Mouse (Mus musculus) brown adipose tissue, adult 24 weeks (tissue): ENCODE results near the gene Lfng. TPM values are rescaled to one million over a fixed set of nuclear protein-coding genes. Genes with fewer than 3 reads are reported as not detected.

Source experiments
- H3K27ac ChIP-seq: fragments of 200-500 bp; replicated peaks from 2 replicates; pipeline ENCODE4 v1.5.1; 2012; ENCODE audit warnings: low read depth, mild to moderate bottlenecking, low read length
- H3K4me1 ChIP-seq: fragments of 200-500 bp; 2 replicates; pipeline ENCODE4 v1.6.1; 2012; ENCODE audit warnings: low read length, mixed read lengths; ENCODE audit not compliant: control insufficient read depth, insufficient read depth, insufficient read length
- H3K4me3 ChIP-seq: fragments of 200-500 bp; 2 replicates; pipeline ENCODE4 v1.5.1; 2012; ENCODE audit warnings: low read depth, mild to moderate bottlenecking, low read length, moderate library complexity; ENCODE audit not compliant: insufficient read depth
- polyA plus RNA-seq: library from polyadenylated mRNA; stranded (reverse); fragments of >200 nt; gene quantifications from 2 replicates; pipeline ENCODE4 v1.2.4, GENCODE M21; 2012; ENCODE audit not compliant: missing spikeins, insufficient read depth, insufficient read length

The Lfng gene
- polyA plus RNA-seq, 1 experiment, result 4.6 TPM

GRCm38 (mm10) chr5:140617714-140618113 lies 10.6 kb downstream of the Lfng start:
- no peak overlapping the region for H3K4me3 ChIP-seq
- H3K27ac ChIP-seq, result peak overlapping the region; percentile 90; the same call in 1 of the 2 replicates
- H3K4me1 ChIP-seq, result peaks cover 4% of the 10 kb centered on the region

DNA sequence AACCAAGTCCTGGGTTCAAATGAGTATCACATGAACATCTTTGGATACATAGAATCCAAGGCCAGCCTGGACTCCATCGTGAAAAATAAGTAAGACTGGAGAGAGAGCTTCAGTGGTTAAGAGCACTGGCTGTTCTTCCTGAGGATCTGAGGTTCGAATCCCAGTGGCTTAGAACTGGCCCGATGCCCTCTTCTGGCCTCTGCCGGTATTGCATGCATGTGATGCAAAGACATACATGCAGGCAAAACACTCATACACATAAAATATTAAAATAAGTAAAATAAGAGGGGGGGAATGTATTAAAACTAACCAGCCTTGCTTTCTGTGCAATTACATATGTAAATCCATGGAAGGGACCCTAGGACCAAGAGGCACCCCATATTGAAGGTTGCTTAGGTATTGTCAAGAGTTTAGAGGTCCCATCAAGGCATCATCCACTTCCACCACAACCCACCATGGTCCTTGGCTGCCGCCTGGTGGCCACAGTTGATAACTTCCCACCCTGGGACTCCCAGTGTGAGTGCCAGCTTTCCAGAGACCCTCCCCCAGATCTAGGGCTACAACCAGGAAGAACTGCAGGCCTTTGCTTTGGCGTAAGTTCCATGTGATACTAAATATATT lies 12.1 kb downstream of the Lfng start:
- no peak overlapping the region for H3K27ac ChIP-seq
- H3K4me3 ChIP-seq, result no peak overlapping the region
- H3K4me1 ChIP-seq, result peaks cover 4% of the 10 kb centered on the region

DNA sequence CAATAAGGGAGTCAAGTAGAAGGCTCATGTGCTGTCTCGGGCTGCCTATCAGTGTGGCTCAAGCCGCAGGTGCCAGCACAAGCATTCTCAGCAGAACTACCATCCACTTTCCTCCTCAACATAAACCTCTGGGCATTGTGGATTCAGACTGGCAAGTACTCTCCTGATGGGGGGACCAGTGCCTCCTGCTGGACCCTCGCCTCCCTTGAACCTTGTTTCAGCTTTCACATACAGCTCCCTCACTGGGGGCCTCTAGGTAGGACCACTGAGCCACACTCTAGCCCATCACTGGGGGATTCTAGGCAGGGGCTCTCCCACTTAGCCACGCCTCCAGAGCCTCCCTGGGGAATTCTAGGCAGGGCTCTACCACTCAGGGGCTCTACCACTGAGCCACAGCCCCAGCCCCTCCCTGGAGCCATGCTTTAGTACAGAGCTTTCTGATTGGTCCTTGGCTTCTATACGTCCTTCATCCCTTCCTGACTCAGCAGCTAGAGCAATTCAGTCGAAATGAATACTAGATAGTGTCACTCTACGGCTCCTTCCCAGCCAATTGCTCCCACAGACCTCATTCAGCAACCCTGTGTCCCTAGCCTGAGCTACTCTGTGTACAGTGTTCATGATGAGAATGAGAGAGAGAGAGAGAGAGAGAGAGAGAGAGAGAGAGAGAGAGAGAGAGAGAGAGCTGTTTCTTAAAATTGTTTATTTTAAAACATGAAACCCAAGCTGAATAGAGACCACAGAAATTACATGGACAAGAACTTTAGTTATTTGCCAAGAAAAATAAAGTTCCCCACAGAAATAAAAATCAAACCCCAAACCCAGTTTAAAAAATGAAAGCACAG lies 13.0 kb downstream of the Lfng start:
- Histone ChIP-seq H3K4me3 (no peak overlapping the region), H3K27ac (no peak overlapping the region), H3K4me1 (peaks cover 4% of the 10 kb centered on the region)

- no peak overlapping the region for H3K4me3 ChIP-seq
- no peak overlapping the region for H3K27ac ChIP-seq
These were observed 14.0 kb downstream of the Lfng start for GRCm38 (mm10) chr5:140621092-140621491.

GRCm38 (mm10) chr5:140621517-140621916 lies 14.4 kb downstream of the Lfng start:
- no peak overlapping the region for H3K27ac ChIP-seq
- no peak overlapping the region for H3K4me3 ChIP-seq
- H3K4me1 ChIP-seq, result peaks cover 1% of the 10 kb centered on the region

More at GRCm38 (mm10) chr5:140621092-140621491, 14.0 kb downstream of the Lfng start:
- peaks cover 4% of the 10 kb centered on the region for H3K4me1 ChIP-seq

DNA sequence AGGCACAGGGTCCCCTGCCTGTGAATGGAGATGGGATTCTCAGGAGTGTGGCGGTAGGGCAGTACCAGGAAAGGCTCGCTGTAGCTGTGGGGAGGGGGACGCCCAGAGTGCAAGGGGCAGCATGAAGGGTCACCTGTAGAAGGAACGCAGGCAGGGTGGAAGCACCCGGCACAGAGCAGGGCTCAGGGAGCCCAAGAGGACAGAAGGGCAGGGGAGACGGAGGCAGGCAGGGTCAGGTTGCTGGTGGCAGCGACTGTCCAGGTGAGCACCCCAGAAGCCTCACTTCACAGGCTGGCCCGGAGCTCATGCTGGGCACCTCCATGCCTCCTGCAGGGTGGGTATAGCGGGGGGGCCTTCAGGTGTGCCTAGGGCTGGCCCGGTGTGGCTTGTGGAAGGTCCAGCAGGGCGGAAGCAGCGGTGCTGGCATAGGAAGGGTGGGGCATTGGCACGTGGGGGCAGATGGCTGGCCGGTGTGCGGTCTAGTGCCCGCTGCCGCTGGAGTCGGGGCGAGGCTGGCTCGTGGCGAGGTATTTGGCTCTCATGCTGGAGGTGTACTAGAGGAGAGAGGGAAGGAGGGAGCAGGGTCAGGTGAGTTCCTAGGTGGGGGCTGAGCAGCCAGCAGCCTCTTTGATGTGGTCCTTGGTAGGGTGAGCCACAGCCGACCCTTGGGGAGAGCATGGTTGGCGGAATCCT lies 16.0 kb downstream of the Lfng start:
- H3K4me3 ChIP-seq, result no peak overlapping the region
- H3K27ac ChIP-seq, result no peak overlapping the region
- no peaks in the 10 kb centered on the region for H3K4me1 ChIP-seq

- no peak overlapping the region for H3K27ac ChIP-seq
- H3K4me1 ChIP-seq, result no peaks in the 10 kb centered on the region
- H3K4me3 ChIP-seq, result no peak overlapping the region
These were observed 16.7 kb downstream of the Lfng start for GRCm38 (mm10) chr5:140623791-140624190.

GRCm38 (mm10) chr5:140624238-140624637 lies 17.1 kb downstream of the Lfng start:
- H3K4me3 ChIP-seq, result no peak overlapping the region
- H3K4me1 ChIP-seq, result no peaks in the 10 kb centered on the region
- no peak overlapping the region for H3K27ac ChIP-seq

GRCm38 (mm10) chr5:140624961-140625360 lies 17.8 kb downstream of the Lfng start:
- Histone ChIP-seq H3K27ac (no peak overlapping the region), H3K4me3 (no peak overlapping the region), H3K4me1 (no peaks in the 10 kb centered on the region)

DNA sequence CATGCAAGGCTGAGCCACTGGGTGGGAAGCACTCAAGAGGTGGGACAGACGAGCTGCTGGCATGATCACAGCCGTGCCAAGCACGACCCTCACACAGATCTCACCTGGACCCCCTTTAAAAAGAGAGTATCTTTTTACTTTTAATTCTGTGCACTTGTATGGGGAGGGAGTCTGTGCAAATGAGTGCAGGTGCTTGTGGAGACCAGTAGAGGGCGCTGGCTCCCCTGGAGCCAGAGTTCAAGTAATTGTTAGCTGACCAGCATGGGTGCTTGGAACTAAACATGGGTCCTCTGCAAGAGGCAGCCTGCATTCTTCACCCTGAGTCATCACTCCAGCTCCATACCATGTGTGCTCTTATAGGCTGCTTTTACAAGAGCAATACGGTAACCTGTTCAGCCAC lies 20.5 kb downstream of the Lfng start:
- no peaks in the 10 kb centered on the region for H3K4me1 ChIP-seq
- no peak overlapping the region for H3K27ac ChIP-seq
- H3K4me3 ChIP-seq, result no peak overlapping the region

- Histone ChIP-seq H3K4me1 (no peaks in the 10 kb centered on the region), H3K4me3 (no peak overlapping the region), H3K27ac (no peak overlapping the region)
These were observed 21.9 kb downstream of the Lfng start for GRCm38 (mm10) chr5:140628995-140629394.

- Histone ChIP-seq H3K4me1 (peaks cover 13% of the 10 kb centered on the region), H3K27ac (no peak overlapping the region), H3K4me3 (no peak overlapping the region)
These were observed 26.3 kb downstream of the Lfng start for GRCm38 (mm10) chr5:140633432-140633831.

DNA sequence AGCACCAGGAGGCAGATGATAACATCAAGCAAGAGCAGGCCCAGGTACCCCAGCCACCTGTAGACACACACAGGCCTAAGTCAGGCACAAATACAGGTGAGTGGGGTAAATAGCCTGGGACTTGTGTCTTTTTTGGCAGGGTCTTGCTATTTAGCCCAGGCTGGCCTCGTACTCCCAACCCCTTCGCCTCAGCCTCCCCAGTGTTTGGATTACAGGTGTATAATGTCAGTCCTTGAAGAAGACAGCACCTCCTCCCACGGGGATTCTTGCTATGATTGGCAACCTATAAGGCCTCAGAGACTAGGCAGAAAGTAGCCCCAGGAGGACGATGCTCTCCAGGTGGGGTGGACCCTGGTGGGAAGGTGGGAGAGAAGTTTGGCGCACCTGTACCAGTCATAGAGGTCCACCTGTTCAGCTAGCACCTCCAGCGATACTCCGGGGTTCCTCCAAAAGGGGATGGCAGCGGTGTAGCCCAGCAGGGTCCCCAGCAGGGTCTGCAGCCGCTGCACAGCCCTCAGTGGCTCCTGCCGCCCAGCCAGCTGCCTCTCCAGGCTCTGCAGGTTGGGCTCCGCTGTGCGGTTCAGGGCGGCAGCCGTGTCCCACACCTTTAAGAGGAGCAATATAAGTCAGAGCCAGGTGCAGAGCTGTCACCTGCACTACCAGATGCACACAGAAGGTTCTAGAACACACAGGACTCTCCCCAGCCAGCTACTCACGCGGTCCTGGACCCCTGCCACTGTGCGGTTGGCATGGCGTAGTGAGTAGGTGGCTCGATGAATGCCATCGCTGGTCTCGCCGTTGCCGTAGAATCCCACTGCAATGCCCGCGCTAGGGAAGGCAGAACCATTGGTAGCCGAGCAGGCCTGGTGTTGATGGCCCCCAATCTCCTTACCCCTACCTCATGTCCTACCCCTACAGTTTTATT lies 27.9 kb downstream of the Lfng start:
- H3K4me3 ChIP-seq, result no peak overlapping the region
- peaks cover 13% of the 10 kb centered on the region for H3K4me1 ChIP-seq
- H3K27ac ChIP-seq, result no peak overlapping the region

DNA sequence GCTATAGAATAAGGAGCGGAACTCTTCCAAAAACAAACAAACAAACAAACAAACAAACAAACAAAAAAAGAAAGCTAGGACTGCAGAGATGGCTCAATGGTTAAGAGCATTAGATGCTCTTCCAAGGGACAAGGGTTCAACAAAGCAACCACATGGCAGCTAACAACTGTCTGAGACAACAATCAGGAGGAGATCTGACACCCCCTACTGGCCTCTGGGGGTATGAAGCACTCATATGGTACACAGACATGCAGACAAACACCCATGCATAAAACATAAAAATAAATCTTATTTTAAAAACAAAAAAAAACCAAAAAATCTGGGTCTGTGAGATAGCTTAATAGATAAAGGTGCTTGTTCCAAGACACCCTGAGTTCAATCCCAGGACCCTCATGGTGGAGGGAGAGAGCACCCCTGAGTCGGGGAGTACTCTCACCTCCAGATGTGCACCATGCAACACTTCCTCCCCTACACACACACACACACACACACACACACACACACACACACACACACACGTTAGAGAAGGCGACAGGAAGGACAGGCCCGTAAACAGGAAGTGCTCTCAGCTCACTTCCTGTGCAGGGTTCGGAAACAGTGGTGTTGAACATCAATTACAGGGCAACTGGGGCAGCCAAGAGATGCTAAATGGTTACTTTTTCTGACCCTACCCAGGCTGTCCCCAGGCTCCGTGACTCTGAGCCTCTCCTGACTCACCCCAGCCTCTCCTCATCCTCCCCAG lies 29.4 kb downstream of the Lfng start:
- Histone ChIP-seq H3K4me3 (no peak overlapping the region), H3K4me1 (peaks cover 23% of the 10 kb centered on the region), H3K27ac (peak overlapping the region; percentile 75)
